Mouse (Mus musculus): Measurements from ENCODE around the gene Perm1. TPM values are rescaled to one million over a fixed set of nuclear protein-coding genes. Genes with fewer than 3 reads are reported as not detected.

Gene Perm1
- polyA plus RNA-seq, 1 experiment from 2014 or later: 1.1 TPM

DNA sequence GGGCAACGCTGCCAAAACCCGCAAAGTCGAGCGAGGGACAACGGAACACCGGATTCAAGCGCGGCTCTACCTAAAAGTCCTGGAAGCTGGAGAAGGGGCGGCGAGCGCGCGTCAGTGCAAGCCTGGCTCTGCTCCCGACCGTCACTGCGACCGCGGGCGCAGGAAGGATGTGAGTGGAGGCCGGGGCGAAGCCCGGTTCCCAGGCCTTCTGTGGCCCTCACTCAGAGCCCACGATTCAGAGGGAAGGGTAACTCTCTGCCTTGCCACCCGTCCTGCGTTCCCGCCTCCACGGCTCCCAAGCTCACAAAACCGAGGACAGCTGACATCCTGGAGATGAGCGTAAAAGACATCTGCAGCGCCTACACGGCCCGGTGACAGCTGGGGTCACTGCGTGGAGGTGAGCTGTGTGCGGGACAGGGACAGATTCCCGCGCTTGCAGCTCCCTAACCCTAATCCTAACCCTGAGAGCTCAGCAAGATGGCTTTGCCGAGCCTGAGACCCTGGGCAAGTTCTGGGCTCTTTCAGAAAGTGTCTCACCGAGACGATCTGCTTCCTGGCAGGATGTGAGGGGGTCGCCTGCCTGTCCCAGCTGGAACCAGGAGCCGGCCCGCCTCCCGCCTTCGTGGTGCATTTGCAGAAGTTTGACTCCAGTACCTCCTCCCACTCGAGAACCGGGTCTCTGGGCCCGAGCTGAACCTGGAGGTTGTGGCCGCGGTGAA is 12.1 kb upstream of the Perm1 start:
- peaks cover 40% of the 10 kb centered on the region for H3K27me3 ChIP-seq (ENCODE audit: low read depth, poor library complexity, severe bottlenecking)
- H3K4me3 ChIP-seq: peak overlapping the region; percentile 67
- peak overlapping the region; percentile 89 for H3K27ac ChIP-seq (replicated peaks)
- WGBS: under 1% methylated on average over 49 of the region's 49 CpGs
- H3K4me1 ChIP-seq: peaks cover 40% of the 10 kb centered on the region
- H3K36me3 ChIP-seq: peaks cover 26% of the 10 kb centered on the region
- peak; percentile 48 for DNase-seq (ENCODE audit: low spot score)
- no peaks in the 10 kb centered on the region for H3K9me3 ChIP-seq (replicated peaks)

DNA sequence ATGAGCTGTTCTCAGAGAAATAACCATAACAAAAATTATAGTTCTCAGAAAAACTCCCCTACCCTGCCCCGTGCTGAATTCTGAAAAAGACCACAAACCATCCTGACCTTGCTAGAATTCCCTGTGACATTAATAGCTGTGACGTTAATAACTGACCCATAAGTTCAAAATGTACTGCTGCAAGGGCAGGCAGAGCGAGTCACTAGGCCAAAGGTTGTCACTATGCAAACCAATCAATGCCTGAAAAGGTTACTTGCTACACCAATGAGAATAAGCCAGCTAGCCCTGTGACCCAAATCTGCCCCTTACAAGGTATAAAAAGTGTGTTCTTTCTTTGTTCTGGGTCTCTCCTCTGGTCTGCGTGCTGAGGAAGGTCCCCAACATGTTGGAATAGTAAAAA is 6.8 kb upstream of the Perm1 start:
- Histone ChIP-seq H3K27ac (replicated peaks) (no peak overlapping the region), H3K4me1 (peaks cover 17% of the 10 kb centered on the region), H3K4me3 (no peak overlapping the region), H3K36me3 (peaks cover 29% of the 10 kb centered on the region), H3K9me3 (replicated peaks) (no peaks in the 10 kb centered on the region), H3K27me3 (ENCODE audit: low read depth, poor library complexity, severe bottlenecking) (peaks cover 16% of the 10 kb centered on the region)
- 88% methylated on average over 4 of the region's 4 CpGs for WGBS
- DNase-seq (ENCODE audit: low spot score): no peak

DNA sequence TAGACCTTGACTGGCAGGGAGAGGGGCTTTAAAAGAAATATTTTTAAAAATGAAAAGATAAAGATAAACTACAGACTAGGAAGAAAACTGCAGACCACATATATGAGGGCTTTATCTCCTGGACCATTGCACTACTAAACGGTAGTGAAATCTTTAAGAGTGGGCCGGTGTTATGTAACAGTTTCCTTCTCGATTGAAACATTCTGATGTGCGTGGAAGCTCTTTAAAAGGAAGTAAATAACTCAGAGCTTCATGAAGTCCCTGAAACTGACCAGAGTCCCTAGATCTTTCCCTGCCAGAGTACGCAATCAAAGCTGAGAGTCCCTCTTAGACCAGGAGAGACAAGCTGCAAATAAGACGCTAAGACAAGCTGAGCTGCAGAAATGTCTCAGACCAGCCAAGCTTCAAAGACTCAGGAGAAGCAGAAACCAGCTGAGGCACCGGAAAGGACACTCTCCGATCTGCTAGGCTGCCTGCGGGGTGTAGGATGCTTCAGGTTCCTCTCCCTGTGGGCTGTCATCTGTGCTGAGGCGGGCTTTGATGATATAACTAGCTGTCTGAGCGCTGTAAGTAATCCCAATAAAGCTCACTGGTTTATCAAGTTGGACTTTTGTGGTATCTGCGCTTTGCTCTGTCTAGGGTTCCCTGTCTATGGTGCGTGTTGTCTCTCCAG is 5.6 kb upstream of the Perm1 start:
- 84% methylated on average over 13 of the region's 13 CpGs for WGBS

DNA sequence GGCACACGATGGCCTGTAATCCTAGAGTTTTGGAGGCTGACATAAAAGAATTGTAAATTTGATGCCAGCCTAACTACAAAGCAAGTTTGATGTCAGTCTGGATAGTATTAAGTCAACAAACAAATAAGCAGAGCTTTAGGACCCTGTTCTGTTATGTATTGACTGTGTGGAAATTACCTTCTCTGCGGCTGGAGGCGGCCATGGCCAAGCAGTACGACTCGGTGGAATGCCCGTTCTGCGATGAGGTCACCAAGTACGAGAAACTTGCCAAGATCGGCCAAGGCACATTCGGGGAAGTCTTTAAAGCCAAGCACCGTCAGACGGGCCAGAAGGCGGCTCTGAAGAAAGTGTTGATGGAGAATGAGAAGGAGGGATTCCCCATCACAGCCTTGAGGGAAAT is 2.5 kb upstream of the Perm1 start:
- no peaks in the 10 kb centered on the region for H3K9me3 ChIP-seq (replicated peaks)
- 96% methylated on average over 13 of the region's 13 CpGs for WGBS
- DNase-seq (ENCODE audit: low spot score): no peak

More for the DNA sequence above, 5.6 kb upstream of the Perm1 start:
- Histone ChIP-seq H3K27ac (replicated peaks) (no peak overlapping the region), H3K9me3 (replicated peaks) (no peaks in the 10 kb centered on the region), H3K36me3 (peaks cover 29% of the 10 kb centered on the region), H3K27me3 (ENCODE audit: low read depth, poor library complexity, severe bottlenecking) (peaks cover 4% of the 10 kb centered on the region), H3K4me3 (no peak overlapping the region), H3K4me1 (peaks cover 5% of the 10 kb centered on the region)
- no peak for DNase-seq (ENCODE audit: low spot score)

DNA sequence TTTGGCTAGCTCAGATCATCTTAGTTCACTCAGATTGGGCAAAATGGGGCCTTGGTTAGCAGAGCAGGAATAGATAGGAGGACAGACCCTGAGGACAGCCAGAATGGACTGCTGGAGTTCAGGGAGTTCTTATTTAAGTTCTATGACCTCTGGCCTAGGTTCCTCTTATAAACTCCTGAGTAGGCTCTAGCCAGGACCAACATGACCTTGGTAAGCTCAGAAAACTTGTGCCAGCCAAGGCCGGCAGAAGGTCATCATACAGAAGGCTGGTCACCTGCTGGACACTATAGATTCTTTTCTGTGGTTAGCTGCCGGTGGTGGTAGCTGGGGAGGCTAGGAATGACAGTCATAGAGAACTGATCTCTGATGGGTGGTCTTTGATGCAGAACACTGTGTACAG is 528 bp downstream of the Perm1 start:
- Histone ChIP-seq H3K27ac (replicated peaks) (no peak overlapping the region), H3K27me3 (ENCODE audit: low read depth, poor library complexity, severe bottlenecking) (no peaks in the 10 kb centered on the region), H3K4me3 (no peak overlapping the region), H3K36me3 (no peaks in the 10 kb centered on the region; the same call in 1 of the 2 replicates), H3K4me1 (peaks cover 5% of the 10 kb centered on the region; the same call in 1 of the 2 replicates), H3K9me3 (replicated peaks) (no peaks in the 10 kb centered on the region)
- WGBS: 90% methylated on average over 2 of the region's 2 CpGs
- DNase-seq (ENCODE audit: low spot score): no peak

More for the DNA sequence above, 2.5 kb upstream of the Perm1 start:
- peaks cover 8% of the 10 kb centered on the region for H3K36me3 ChIP-seq
- H3K27ac ChIP-seq (replicated peaks): no peak overlapping the region
- H3K4me3 ChIP-seq: no peak overlapping the region
- H3K27me3 ChIP-seq (ENCODE audit: low read depth, poor library complexity, severe bottlenecking): no peaks in the 10 kb centered on the region
- peaks cover 5% of the 10 kb centered on the region; the same call in 1 of the 2 replicates for H3K4me1 ChIP-seq

DNA sequence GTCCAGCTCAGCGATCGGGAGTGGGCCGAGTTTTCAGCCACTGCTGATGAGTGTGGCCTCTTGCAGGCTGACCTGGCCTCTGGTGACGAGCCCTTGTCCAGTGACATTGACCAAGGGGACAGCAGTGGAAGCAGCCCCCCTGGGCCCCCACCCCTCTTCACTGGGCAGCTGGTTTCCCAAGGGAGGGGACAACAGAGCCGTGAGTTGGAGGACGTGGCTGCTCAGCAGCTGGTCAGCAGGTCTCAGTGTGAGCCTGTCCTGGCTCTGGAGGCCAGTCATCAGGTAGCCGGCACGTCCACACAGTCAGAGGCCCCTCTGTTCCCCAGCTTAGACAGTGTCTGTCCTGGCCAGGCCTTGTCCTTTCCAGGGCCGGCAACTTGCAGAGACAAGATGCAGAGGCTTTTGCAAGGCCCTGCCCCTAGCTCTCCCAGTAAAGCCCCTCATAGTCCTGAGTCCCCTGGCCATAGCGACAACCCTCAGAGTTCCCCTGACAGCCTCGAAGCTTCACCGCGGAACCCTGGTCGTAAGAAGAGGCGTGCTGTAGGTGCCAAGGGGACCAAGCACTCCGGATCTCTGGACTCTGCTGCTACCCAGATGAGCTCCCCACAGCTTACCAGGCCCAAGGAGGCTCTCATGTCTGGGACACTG is 1.5 kb downstream of the Perm1 start:
- Histone ChIP-seq H3K27ac (replicated peaks) (0 out of 2 replicates have a peak overlapping the region, but pooled peaks have one; percentile 33), H3K36me3 (peaks cover 2% of the 10 kb centered on the region; the same call in 1 of the 2 replicates), H3K4me3 (no peak overlapping the region), H3K9me3 (replicated peaks) (no peaks in the 10 kb centered on the region), H3K27me3 (ENCODE audit: low read depth, poor library complexity, severe bottlenecking) (no peaks in the 10 kb centered on the region), H3K4me1 (peaks cover 5% of the 10 kb centered on the region; the same call in 1 of the 2 replicates)
- WGBS: 87% methylated on average over 16 of the region's 16 CpGs
- DNase-seq (ENCODE audit: low spot score): no peak

DNA sequence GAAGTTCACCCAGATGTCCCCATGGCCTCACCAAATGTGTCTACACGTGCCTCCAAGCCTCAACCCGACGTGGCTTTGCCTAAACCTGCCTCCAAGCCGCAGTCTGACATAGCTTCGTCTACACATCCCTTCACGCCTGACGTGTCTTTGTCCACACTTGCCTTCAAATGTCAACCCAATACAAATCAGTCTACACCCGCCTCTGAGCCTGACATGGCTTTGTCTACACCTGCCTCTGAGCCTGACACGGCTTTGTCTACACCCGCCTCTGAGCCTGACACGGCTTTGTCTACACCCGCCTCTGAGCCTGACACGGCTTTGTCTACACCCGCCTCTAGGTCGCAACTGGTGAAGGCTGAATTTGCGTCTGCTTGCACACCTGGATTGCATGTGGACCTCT is 2.2 kb downstream of the Perm1 start:
- peaks cover 5% of the 10 kb centered on the region; the same call in 1 of the 2 replicates for H3K4me1 ChIP-seq
- H3K27me3 ChIP-seq (ENCODE audit: low read depth, poor library complexity, severe bottlenecking): no peaks in the 10 kb centered on the region
- H3K27ac ChIP-seq (replicated peaks): no peak overlapping the region
- H3K9me3 ChIP-seq (replicated peaks): no peaks in the 10 kb centered on the region
- DNase-seq (ENCODE audit: low spot score): no peak
- H3K4me3 ChIP-seq: no peak overlapping the region
- peaks cover 3% of the 10 kb centered on the region; the same call in 1 of the 2 replicates for H3K36me3 ChIP-seq
- 87% methylated on average over 16 of the region's 16 CpGs for WGBS

DNA sequence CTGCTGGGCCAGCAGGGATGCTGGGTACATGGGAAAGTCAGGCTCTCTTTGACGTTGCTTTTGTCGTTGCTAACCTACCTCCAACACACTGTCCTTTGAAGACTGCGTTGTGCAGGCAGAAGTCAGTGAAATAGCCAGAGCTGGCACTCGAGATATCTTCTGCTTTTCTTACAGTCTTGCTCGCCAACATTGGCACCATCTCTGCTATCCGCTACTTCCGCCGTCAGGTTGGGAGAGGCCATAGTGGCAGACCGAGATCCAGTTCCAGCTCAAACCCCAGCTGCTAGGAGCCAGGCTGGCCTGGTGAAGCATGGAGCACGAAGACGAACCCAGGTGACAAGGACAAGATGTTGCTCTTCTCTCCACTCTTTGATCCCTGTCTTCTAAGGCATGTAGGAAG is 4.3 kb downstream of the Perm1 start:
- no peaks in the 10 kb centered on the region for H3K27me3 ChIP-seq (ENCODE audit: low read depth, poor library complexity, severe bottlenecking)
- H3K27ac ChIP-seq (replicated peaks): no peak overlapping the region
- no peak overlapping the region for H3K4me3 ChIP-seq
- WGBS: 89% methylated on average over 11 of the region's 11 CpGs
- H3K36me3 ChIP-seq: peaks cover 7% of the 10 kb centered on the region; the same call in 1 of the 2 replicates
- peaks cover 5% of the 10 kb centered on the region; the same call in 1 of the 2 replicates for H3K4me1 ChIP-seq
- no peak for DNase-seq (ENCODE audit: low spot score)
- H3K9me3 ChIP-seq (replicated peaks): no peaks in the 10 kb centered on the region

DNA sequence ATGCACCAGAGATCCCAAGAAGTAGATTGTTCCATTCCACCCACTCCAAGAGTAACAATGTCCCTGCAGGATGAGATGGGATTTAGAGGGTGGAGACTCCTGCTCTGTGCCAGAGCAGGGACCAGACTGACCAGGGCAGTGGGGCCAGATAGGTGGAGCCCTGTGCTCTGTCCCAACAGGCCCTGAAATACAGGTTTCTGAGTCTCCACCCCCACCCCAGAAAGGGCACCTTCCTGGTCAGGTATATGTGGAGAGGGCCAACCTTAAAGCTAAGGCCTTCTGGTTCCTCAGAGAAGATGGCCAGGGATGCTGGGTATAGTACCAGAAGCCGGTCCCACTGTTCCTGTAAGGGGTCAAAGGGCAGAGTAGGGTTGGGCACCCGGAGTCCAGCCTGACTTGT is 8.6 kb downstream of the Perm1 start:
- Histone ChIP-seq H3K4me1 (peaks cover 12% of the 10 kb centered on the region), H3K9me3 (replicated peaks) (no peaks in the 10 kb centered on the region), H3K27ac (replicated peaks) (no peak overlapping the region), H3K36me3 (peaks cover 14% of the 10 kb centered on the region), H3K4me3 (no peak overlapping the region), H3K27me3 (ENCODE audit: low read depth, poor library complexity, severe bottlenecking) (no peaks in the 10 kb centered on the region)
- DNase-seq (ENCODE audit: low spot score): no peak
- WGBS: 88% methylated on average over 2 of the region's 2 CpGs

DNA sequence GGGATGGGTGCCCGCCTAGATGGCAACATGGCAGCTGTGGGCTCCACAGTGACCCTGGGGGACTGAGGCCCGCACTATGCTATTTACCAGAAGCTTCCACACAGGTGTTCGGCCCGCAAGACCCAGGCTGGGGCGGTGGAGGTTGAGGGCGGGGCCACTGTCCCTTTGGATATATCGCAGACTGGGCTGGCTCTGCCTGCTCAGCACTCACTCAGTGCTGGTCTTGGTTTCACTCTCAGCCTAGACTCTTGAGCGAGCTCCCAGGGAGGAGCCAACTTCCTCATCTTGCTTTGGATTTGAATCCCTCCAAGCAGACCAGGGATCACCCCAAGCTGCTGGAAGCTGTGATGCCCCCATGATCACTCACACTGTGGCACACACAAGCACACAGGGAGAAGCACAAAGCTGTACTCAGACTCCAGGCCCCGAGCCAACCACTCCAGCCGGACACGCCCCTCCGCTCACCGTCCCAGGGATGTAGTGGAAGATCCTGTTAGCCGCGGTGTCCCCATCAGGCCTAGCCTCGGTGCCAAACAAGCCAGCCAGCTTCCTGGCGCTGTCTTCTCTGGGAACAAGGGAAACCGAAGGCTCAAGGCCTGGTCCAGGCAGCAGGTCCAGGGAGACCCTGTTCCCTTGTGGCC is 12.2 kb downstream of the Perm1 start:
- Histone ChIP-seq H3K27ac (replicated peaks) (no peak overlapping the region; the same call in 1 of the 2 replicates), H3K27me3 (ENCODE audit: low read depth, poor library complexity, severe bottlenecking) (no peaks in the 10 kb centered on the region), H3K9me3 (replicated peaks) (no peaks in the 10 kb centered on the region), H3K4me1 (peaks cover 12% of the 10 kb centered on the region), H3K4me3 (no peak overlapping the region; the same call in 1 of the 2 replicates), H3K36me3 (peaks cover 47% of the 10 kb centered on the region)
- no peak for DNase-seq (ENCODE audit: low spot score)
- 30% methylated on average over 18 of the region's 18 CpGs for WGBS

DNA sequence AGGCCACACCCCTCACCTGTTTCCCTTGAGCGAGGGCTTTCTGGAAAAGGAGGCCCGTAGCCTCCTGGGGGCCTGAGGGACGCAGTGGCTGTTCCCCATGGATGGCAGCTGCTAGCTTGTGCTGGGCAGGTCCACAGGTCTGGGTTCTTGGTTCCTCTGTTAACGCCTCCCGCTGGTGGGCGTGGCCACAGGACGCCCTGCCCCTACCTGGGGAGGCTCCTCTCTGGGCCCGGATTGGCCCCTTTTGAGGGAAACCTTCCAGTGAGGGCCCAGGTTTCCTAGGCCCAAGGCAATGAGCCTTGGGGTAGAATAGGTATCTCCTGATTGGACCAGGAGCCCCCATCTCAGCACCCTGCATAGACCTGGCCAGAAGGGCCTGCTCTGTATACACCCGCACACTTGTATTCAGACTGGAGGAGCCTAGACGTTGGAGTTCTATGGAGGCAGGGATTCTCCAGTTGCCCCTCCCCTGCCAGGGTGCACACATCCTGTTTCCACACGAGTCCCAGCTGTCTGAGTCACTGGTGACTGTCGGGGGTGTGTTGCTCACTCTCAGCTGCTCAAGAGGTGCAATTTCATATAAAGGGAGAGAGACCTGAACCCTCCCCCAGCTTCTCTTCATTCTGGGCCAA is 12.8 kb downstream of the Perm1 start:
- peaks cover 50% of the 10 kb centered on the region for H3K36me3 ChIP-seq
- no peak overlapping the region for H3K4me3 ChIP-seq
- H3K4me1 ChIP-seq: peaks cover 18% of the 10 kb centered on the region
- 20% methylated on average over 12 of the region's 12 CpGs for WGBS
- DNase-seq (ENCODE audit: low spot score): no peak
- no peaks in the 10 kb centered on the region for H3K27me3 ChIP-seq (ENCODE audit: low read depth, poor library complexity, severe bottlenecking)
- H3K27ac ChIP-seq (replicated peaks): no peak overlapping the region; the same call in 1 of the 2 replicates
- H3K9me3 ChIP-seq (replicated peaks): no peaks in the 10 kb centered on the region

DNA sequence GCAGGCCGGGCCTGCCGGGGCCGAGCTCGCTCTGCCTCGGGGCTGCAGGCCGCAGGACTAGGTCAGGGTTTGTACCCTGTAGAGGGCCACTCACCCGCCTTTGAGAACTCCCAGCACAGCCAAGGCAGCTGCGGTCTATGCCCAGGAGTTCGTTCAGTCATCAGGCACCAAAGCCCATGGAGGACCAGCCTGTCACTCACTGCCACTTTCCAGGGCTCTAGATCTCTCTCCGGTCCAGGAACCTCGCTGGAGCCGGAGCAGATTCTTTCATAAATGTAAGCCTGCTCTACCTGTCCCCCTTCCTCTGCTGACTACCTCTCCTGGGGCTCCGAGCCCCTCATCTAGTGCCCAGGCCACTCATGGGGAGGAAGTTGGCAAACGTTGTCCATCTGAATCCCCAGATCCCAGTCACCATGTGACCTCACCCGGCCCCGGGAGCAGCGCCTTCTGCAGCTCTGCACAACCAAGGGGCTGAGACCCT is 18.4 kb downstream of the Perm1 start:
- 5% methylated on average over 17 of the region's 17 CpGs for WGBS
- Histone ChIP-seq H3K36me3 (peaks cover 67% of the 10 kb centered on the region), H3K4me3 (peak overlapping the region; percentile 72)

More for the DNA sequence above, 18.4 kb downstream of the Perm1 start:
- H3K4me1 ChIP-seq: peaks cover 27% of the 10 kb centered on the region
- DNase-seq (ENCODE audit: low spot score): peak; percentile 67
- H3K27me3 ChIP-seq (ENCODE audit: low read depth, poor library complexity, severe bottlenecking): no peaks in the 10 kb centered on the region
- H3K9me3 ChIP-seq (replicated peaks): no peaks in the 10 kb centered on the region
- peak overlapping the region; percentile 92 for H3K27ac ChIP-seq (replicated peaks)
